Mouse (Mus musculus) gastrocnemius, postnatal 14 days (tissue): ENCODE measurements around the gene Tmem208. TPM values are rescaled to one million over a fixed set of nuclear protein-coding genes. Genes with fewer than 3 reads are reported as not detected.

Experiments used
- DNase-seq: peaks from one replicate; pipeline ENCODE4 v3.0.0; 2021; ENCODE audit warnings: mixed read lengths
- intact Hi-C: fragments of 180-260 bp; cut with DNase I; formaldehyde crosslinking; loops from one replicate; pipeline ENCODE4 v1.15.1; 2025; ENCODE audit warnings: low total_unique reads
- total RNA-seq, 2 experiments: library from RNA; stranded (reverse); gene quantifications; 2 replicates each; pipeline ENCODE4 v1.2.3; 2021

Tmem208 gene
- total RNA-seq, 2 experiments from 2014 or later = 20.6 to 21.5 TPM

DNA sequence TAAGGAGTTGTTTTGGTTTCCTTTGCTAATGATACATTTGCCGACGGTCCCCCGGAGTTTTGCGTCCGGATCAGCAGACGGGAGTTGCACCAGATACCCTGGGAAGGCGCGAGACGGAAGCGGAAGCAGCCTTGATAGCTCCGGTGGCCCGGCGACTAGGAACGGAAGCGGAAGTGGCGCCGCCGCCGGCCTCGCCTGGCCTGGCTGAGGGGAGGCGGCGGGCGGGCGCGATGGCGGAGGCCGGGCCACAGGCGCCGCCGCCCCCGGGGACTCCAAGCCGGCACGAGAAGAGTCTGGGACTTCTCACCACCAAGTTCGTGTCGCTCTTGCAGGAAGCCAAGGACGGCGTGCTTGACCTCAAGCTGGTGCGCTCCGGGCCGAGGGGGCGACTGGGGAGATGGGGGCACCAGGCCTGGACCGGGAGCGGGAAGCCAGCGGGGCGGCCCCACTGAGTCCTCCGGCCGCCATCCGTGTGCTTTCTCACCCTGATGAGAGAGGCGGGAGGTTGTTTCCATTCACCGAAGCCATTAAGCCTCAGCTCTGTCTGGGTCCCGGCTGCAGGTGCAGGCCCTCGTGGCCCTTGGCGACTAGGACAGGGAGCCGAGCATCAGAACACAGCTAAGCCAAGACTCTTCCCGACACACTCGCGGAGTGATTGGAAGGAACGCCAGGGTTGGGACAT is 28.5 kb upstream of the Tmem208 start, which contains the start of gene E2f4:
TSS of gene E2f4 (plus strand) at position 153 of the 682 bp plus-strand sequence.
- DNase-seq = peak; percentile 95
- intact Hi-C loops = no loop called here

- DNase-seq = no peak
- intact Hi-C loops = no loop called here
These were observed 27.6 kb upstream of the Tmem208 start for GRCm38 (mm10) chr8:105298351-105299252.

DNA sequence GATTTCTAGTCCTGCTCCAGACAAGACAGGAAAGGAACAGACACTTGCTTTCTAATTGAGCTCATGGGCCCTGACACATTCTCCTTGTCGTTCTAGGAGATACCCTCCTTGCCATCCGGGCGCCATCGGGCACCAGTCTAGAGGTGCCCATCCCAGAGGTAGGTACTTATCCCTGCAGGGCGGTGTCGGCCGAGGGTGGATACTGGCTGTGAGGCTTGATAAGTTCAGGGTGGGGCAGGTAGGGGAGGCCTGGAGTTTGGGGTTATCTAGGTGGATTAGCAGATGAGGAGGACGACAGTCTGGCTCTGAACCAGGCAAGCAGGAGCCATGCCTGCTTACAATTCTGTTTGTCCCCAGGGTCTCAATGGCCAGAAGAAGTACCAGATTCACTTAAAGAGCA is 26.2 kb upstream of the Tmem208 start:
- no peak for DNase-seq
- intact Hi-C loops = no loop called here

DNA sequence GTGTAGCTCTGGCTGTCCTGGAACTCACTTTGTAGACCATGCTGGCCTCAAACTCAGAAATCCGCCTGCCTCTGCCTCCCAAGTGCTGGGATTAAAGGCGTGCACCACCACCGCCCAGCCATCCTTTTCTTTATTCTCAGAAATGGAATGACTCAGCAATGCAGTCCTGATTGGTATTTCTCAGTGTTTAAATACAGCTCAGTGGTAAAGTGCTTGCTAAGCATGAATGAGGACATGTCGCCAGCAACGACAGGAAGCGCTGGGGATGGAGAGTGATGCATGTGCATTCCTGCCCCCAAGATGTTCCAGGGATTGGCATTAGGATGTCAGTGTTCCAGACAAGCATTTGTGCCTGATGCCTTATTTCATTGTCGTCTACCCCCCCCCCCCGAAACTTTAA is 22.8 kb upstream of the Tmem208 start:
- intact Hi-C loops = no loop called here

GRCm38 (mm10) chr8:105303874-105304273 is 22.3 kb upstream of the Tmem208 start:
- intact Hi-C loops = no loop called here
- DNase-seq = no peak

More for the DNA sequence above, 22.8 kb upstream of the Tmem208 start:
- DNase-seq = no peak

DNA sequence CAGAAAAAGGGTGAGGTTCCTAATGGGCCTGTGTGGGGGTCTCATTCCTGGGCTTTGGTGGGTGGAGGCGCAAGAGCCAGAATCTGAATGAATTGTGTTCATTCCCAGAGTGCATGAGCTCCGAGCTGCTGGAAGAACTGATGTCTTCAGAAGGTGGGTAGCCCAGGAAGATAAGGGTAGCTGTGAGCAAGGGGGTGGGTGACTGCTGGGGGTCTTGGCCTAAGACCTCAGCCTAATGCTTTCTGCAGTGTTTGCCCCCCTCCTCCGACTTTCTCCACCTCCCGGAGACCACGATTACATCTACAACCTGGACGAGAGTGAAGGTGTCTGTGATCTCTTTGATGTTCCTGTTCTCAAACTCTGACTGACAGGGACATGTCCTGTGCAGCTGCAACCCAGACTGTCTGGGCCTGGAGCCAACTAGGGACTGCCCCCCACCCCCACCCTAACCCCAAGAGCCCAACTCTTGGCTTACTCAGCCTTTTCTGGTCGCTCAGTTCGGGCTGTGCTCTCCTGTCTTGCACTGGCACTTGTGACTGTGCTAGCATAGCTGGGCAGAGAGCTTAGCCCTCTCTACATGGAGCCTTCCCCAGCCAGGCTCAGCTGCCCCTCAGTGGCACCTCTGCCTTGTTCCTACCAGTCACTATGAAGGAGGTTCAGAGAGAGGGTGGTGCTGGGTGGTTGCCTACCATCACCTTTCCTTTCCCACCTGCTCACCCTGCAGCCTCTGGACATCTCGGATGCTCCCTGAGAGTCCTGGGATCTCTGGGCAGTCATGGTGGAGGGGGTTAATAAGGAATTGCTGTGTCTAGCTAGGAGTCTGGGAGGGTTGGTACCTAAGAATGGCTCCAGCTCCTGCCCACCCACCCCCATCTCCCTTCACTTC is 21.6 kb upstream of the Tmem208 start:
- intact Hi-C loops = no loop called here

DNA sequence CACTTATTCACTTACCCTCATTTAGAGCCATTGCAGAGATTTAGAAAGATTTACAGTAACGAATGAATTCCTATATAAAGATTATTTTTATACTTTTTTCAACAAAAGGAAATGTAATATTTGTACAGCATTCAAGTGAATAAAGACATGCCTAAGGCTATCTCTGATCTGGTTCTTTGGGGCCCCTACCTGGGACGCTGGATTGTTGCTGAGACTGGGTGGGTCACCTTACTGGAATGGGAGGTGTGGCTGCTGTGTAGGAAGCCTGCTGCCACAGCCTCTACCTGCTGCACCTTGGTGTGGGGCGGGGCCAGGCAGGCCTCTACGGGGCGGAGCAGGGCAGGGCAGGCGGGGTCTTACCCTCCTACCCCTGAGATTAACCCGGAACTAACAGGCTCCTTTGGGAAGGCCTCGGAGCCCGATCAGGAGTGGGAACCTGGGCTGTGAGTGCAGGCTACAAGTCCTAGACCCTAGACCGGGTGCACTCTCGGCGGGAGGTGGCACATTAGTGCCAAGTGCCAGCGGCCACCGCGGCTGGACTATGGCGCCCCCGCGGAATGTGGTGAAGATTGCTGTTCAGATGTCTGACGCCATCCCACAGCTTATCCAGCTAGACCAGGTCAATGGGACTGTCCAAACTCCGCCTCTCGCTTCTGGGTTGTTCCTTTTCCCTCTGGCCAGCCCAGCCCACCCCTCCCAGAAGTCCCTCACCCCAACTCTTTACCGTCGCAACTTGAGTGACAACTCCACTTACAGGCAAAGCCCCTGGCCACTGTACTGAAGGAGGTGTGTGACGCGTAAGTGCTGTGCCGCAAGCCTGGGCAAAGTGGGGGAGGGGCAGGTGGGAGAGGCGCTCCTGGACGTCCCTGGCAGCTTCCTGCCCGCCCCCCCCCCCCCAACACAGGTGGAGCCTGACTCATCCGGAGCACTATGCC is 20.7 kb upstream of the Tmem208 start, which contains the start of gene Elmo3:
TSS of gene Elmo3 (plus strand) at position 391 of the 935 bp plus-strand sequence.
- intact Hi-C loops = no loop called here
- no peak for DNase-seq

More for the DNA sequence above, 21.6 kb upstream of the Tmem208 start:
- no peak for DNase-seq

- DNase-seq = no peak
- intact Hi-C loops = no loop called here
These were observed 19.9 kb upstream of the Tmem208 start for GRCm38 (mm10) chr8:105306146-105306691.

- no peak for DNase-seq
- intact Hi-C loops = no loop called here
These were observed 18.5 kb upstream of the Tmem208 start for GRCm38 (mm10) chr8:105307670-105308069.

DNA sequence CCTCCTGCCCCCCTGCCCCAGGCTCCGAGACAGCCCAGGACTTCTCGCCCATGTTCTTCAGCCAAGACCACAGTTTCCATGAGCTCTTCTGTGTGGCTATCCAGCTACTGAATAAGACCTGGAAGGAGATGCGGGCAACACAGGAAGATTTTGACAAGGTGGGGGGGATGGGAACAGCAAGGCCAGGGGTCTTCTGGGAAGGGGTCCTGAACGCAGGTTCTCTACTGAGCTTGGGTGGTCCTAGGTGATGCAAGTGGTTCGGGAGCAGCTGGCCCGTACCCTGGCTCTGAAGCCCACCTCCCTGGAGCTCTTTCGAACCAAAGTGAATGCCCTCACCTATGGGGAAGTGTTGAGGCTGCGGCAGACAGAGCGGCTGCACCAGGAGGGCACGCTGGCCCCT is 17.7 kb upstream of the Tmem208 start:
- DNase-seq = no peak

GRCm38 (mm10) chr8:105309142-105309847 is 16.9 kb upstream of the Tmem208 start:
- intact Hi-C loops = no loop called here
- DNase-seq = no peak

More for the DNA sequence above, 17.7 kb upstream of the Tmem208 start:
- intact Hi-C loops = no loop called here

DNA sequence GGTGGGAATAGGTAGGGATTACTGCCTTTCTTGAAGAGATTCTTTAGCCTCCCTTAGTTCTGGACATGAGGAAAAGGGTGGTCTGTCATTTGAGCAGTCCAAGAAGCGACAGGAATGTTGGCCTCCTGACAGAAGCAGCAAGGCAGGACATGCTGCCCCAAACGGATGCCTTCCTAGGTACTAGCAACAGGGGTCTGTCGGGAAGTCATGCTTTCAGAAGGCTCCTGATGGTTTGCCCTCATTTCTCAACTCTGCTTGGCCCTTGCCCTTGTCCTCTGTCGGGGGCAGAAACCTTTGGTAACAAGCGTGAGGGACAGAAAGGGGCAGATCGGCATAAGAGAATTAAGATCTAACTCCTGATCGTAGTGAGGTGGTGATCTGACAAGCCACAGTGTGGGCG is 16.0 kb upstream of the Tmem208 start:
- intact Hi-C loops = no loop called here

GRCm38 (mm10) chr8:105311718-105312117 is 14.4 kb upstream of the Tmem208 start:
- intact Hi-C loops = no loop called here
- DNase-seq = no peak

More for the DNA sequence above, 16.0 kb upstream of the Tmem208 start:
- DNase-seq = no peak

DNA sequence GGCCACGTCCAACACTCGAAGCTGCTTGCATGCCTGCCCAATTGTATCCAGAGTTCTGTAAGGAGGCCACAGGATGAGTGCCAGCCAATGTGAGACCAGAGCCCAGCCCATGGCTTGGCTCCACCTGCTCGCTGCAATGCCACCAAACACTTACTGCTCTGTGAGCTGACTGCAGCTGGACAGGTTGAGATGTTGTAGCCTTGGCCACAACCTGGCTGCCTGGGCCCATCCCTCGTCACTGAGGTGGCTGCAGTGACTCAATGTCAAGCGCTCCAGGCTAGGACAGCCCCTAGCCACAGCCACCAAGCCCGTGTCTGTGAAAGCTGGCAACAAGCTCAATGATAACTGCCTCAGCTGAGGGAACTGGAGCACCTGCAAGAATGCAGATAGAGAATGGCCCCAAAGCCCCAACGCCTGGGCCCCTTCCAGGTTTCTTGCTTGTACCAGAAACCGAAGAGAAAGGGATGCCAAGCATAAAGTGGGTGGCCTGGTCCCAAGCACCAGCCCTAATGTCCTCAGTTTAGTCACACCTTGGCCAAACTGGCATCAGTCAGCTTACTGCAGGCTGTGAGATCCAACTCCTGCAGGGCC is 13.2 kb upstream of the Tmem208 start:
- intact Hi-C loops = no loop called here
- DNase-seq = no peak

DNA sequence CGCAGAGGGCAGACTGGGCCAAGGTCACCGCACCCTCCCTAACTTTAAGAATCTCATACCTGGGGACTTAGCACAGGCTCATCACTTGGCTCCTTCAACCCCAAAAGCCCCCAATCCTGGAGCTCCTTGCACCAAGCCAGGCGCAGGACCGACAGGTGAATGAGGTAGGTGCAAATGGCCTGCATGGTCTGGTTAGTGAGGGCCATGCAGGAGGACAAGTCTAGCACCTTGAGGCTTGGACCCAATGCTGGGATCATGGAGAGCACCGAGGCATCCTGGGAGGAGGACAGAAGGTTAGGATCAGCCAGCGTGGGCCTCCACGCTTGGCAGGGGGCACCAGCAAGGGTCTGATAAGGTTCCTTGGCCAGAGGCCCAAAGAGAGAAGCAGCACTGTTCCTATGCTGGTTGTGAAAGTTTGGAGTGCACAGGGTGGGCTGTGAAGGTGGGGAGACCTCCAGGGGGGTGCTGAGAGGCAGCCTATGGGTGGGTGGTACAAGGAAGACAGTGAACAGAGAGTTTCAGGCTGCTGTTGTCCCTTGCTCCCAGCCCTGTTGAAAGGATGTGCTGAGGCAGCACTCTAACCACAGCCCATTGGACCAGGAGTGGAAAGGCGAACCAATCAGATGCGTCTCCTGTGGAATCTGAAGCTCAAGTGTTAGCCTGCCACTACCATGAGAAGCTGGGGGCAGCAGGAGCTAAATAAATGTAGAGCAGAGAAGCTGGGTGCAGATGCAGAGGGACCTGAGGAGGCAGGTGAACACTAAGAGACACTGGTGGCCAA is 12.3 kb upstream of the Tmem208 start:
- intact Hi-C loops = no loop called here
- no peak for DNase-seq

GRCm38 (mm10) chr8:105315073-105315769 is 10.9 kb upstream of the Tmem208 start:
- intact Hi-C loops = no loop called here

More at GRCm38 (mm10) chr8:105315073-105315769, 10.9 kb upstream of the Tmem208 start:
- no peak for DNase-seq
